Mouse (Mus musculus) stomach, embryonic 16.5 days (tissue): Measurements from ENCODE around the gene Ncapd3. TPM values are rescaled to one million over a fixed set of nuclear protein-coding genes. Genes with fewer than 3 reads are reported as not detected.

Experiments
- ATAC-seq: fragments of 200-750 bp; cut with Nextera tagmentation; 2 replicates; pipeline ENCODE4 v1.8.0; 2017; ENCODE audit warnings: moderate number of reproducible peaks, moderate TSS enrichment; ENCODE audit not compliant: insufficient read depth, low FRiP score
- H3K27ac ChIP-seq: fragments of 300-500 bp; sonication (generic); 2 replicates; pipeline ENCODE4 v1.5.1; 2014; ENCODE audit warnings: low read length
- H3K27me3 ChIP-seq: fragments of 300-500 bp; sonication (generic); 2 replicates; pipeline ENCODE4 v1.6.1; 2014; ENCODE audit warnings: low read length, control low read depth, mixed read lengths; ENCODE audit not compliant: control insufficient read depth, insufficient read depth
- H3K36me3 ChIP-seq: fragments of 300-500 bp; sonication (generic); 2 replicates; pipeline ENCODE4 v1.6.1; 2014; ENCODE audit warnings: low read length; ENCODE audit not compliant: control insufficient read depth, insufficient read depth
- H3K4me1 ChIP-seq: fragments of 300-500 bp; sonication (generic); 2 replicates; pipeline ENCODE4 v1.6.1; 2014; ENCODE audit warnings: low read length, control low read depth, mixed read lengths; ENCODE audit not compliant: control insufficient read depth, insufficient read depth
- H3K4me2 ChIP-seq: fragments of 300-500 bp; sonication (generic); 2 replicates; pipeline ENCODE4 v1.6.1; 2014; ENCODE audit warnings: low read depth, low read length, mixed read lengths
- H3K4me3 ChIP-seq: fragments of 300-500 bp; sonication (generic); replicated peaks from 2 replicates; pipeline ENCODE4 v1.5.1; 2014; ENCODE audit warnings: mild to moderate bottlenecking, low read length
- H3K9ac ChIP-seq: fragments of 300-500 bp; sonication (generic); 2 replicates; pipeline ENCODE4 v1.6.1; 2014; ENCODE audit warnings: low read length
- H3K9me3 ChIP-seq: fragments of 300-500 bp; sonication (generic); replicated peaks from 2 replicates; pipeline ENCODE4 v1.6.1; 2016; ENCODE audit warnings: low read length, control low read depth; ENCODE audit not compliant: control insufficient read depth
- WGBS: fragments of 180-500 bp; shearing (Covaris S2); extraction: QIAGEN DNeasy Blood & Tissue Kit; methylation state at CpG from one replicate; pipeline ENCODE4 v1.1.7; 2014; 5-methylcytosine and 5-hydroxymethylcytosine counted together
- polyA plus RNA-seq: library from polyadenylated mRNA; unstranded; fragments of >200 nt; fragmentation: Nextera tagmentation; extraction: Ambion mirVana; gene quantifications from 2 replicates; pipeline ENCODE4 v1.2.1, GENCODE M21; 2015

The Ncapd3 gene
- polyA plus RNA-seq, 1 experiment from 2014 or later: 24.7 TPM

GRCm38 (mm10) chr9:26998669-26999460, 31.1 kb upstream of the Ncapd3 start:
- Histone ChIP-seq H3K27ac (peak overlapping the region; percentile 74), H3K36me3 (no peaks in the 10 kb centered on the region), H3K27me3 (no peaks in the 10 kb centered on the region), H3K9me3 (no peaks in the 10 kb centered on the region), H3K4me3 (peak overlapping the region; percentile 75), H3K4me2 (peak overlapping the region; percentile 59), H3K4me1 (peaks cover 14% of the 10 kb centered on the region), H3K9ac (peak overlapping the region; percentile 92)
- WGBS: 1% methylated on average over 29 of the region's 29 CpGs
- ATAC-seq: peak; percentile 41

GRCm38 (mm10) chr9:26999461-27000395, 30.2 kb upstream of the Ncapd3 start, which contains the start of the genes Acad8 and Thyn1:
Gene Acad8, minus strand, starts transcription at chr9:26999566.
Gene Thyn1, plus strand, starts transcription at chr9:26999710.
- H3K9ac ChIP-seq: peak within 1 kb of the TSS; percentile 92
- H3K4me3 ChIP-seq: peak within 1 kb of the TSS; percentile 75
- no peaks in the 10 kb centered on the region for H3K9me3 ChIP-seq
- H3K4me1 ChIP-seq: peaks cover 14% of the 10 kb centered on the region
- H3K27me3 ChIP-seq: no peaks in the 10 kb centered on the region
- H3K27ac ChIP-seq: peak within 1 kb of the TSS; percentile 74
- 1% methylated on average over 35 of the region's 35 CpGs for WGBS
- peak within 1 kb of the TSS; percentile 80 for H3K4me2 ChIP-seq
- no peaks in the 10 kb centered on the region for H3K36me3 ChIP-seq
- ATAC-seq: peak; percentile 99

GRCm38 (mm10) chr9:27005231-27005630, 24.7 kb upstream of the Ncapd3 start:
- H3K36me3 ChIP-seq: peaks cover 16% of the 10 kb centered on the region
- H3K4me1 ChIP-seq: peaks cover 9% of the 10 kb centered on the region; the same call in 1 of the 2 replicates
- no peak overlapping the region for H3K4me3 ChIP-seq
- WGBS: 93% methylated on average over 3 of the region's 3 CpGs
- H3K9me3 ChIP-seq: no peaks in the 10 kb centered on the region
- ATAC-seq: no peak
- no peaks in the 10 kb centered on the region for H3K27me3 ChIP-seq
- no peak overlapping the region for H3K9ac ChIP-seq
- H3K27ac ChIP-seq: no peak overlapping the region
- H3K4me2 ChIP-seq: no peak overlapping the region

GRCm38 (mm10) chr9:27005933-27006332, 24.0 kb upstream of the Ncapd3 start:
- H3K9ac ChIP-seq: no peak overlapping the region
- no peaks in the 10 kb centered on the region for H3K27me3 ChIP-seq
- no peaks in the 10 kb centered on the region for H3K9me3 ChIP-seq
- H3K36me3 ChIP-seq: peaks cover 16% of the 10 kb centered on the region
- WGBS: 92% methylated on average over 1 of the region's 1 CpGs
- H3K4me2 ChIP-seq: no peak overlapping the region
- no peak overlapping the region for H3K27ac ChIP-seq
- ATAC-seq: no peak
- H3K4me3 ChIP-seq: no peak overlapping the region
- H3K4me1 ChIP-seq: peaks cover 2% of the 10 kb centered on the region; the same call in 1 of the 2 replicates

GRCm38 (mm10) chr9:27006866-27007265, 23.1 kb upstream of the Ncapd3 start:
- H3K36me3 ChIP-seq: peaks cover 16% of the 10 kb centered on the region

GRCm38 (mm10) chr9:27009231-27009630, 20.7 kb upstream of the Ncapd3 start:
- Histone ChIP-seq H3K36me3 (peaks cover 21% of the 10 kb centered on the region), H3K9ac (no peak overlapping the region), H3K9me3 (no peaks in the 10 kb centered on the region), H3K27ac (no peak overlapping the region), H3K4me1 (no peaks in the 10 kb centered on the region), H3K27me3 (no peaks in the 10 kb centered on the region), H3K4me2 (no peak overlapping the region), H3K4me3 (no peak overlapping the region)
- ATAC-seq: no peak
- WGBS: 80% methylated on average over 5 of the region's 5 CpGs

More at GRCm38 (mm10) chr9:27006866-27007265, 23.1 kb upstream of the Ncapd3 start:
- no peak overlapping the region for H3K9ac ChIP-seq
- H3K27me3 ChIP-seq: no peaks in the 10 kb centered on the region
- no peak overlapping the region for H3K4me2 ChIP-seq
- no peak for ATAC-seq
- no peak overlapping the region for H3K4me3 ChIP-seq
- H3K4me1 ChIP-seq: no peaks in the 10 kb centered on the region
- no peaks in the 10 kb centered on the region for H3K9me3 ChIP-seq
- WGBS: 86% methylated on average over 5 of the region's 5 CpGs
- no peak overlapping the region for H3K27ac ChIP-seq

GRCm38 (mm10) chr9:27011572-27011971, 18.4 kb upstream of the Ncapd3 start:
- no peak for ATAC-seq
- no peak overlapping the region for H3K9ac ChIP-seq
- no peaks in the 10 kb centered on the region for H3K4me1 ChIP-seq
- H3K9me3 ChIP-seq: no peaks in the 10 kb centered on the region
- peaks cover 20% of the 10 kb centered on the region; the same call in 1 of the 2 replicates for H3K36me3 ChIP-seq
- no peak overlapping the region for H3K4me3 ChIP-seq
- no peak overlapping the region for H3K4me2 ChIP-seq
- 82% methylated on average over 4 of the region's 4 CpGs for WGBS
- no peaks in the 10 kb centered on the region for H3K27me3 ChIP-seq
- H3K27ac ChIP-seq: no peak overlapping the region

- ATAC-seq: no peak
- H3K4me1 ChIP-seq: peaks cover 5% of the 10 kb centered on the region; the same call in 1 of the 2 replicates
- no peak overlapping the region for H3K4me2 ChIP-seq
- no peaks in the 10 kb centered on the region for H3K27me3 ChIP-seq
- H3K36me3 ChIP-seq: peaks cover 15% of the 10 kb centered on the region; the same call in 1 of the 2 replicates
- H3K9me3 ChIP-seq: no peaks in the 10 kb centered on the region
- H3K9ac ChIP-seq: no peak overlapping the region
- no peak overlapping the region for H3K27ac ChIP-seq
- no peak overlapping the region for H3K4me3 ChIP-seq
- WGBS: 95% methylated on average over 10 of the region's 10 CpGs
Observed at GRCm38 (mm10) chr9:27018961-27019360, 11.0 kb upstream of the Ncapd3 start.
